Mouse (Mus musculus): ENCODE data around the gene Olfr1198. TPM values are rescaled to one million over a fixed set of nuclear protein-coding genes. Genes with fewer than 3 reads are reported as not detected.

Gene Olfr1198
- not detected in 2 replicates for polyA plus RNA-seq (2016; fragmentation: Nextera tagmentation; extraction: Ambion mirVana)

DNA sequence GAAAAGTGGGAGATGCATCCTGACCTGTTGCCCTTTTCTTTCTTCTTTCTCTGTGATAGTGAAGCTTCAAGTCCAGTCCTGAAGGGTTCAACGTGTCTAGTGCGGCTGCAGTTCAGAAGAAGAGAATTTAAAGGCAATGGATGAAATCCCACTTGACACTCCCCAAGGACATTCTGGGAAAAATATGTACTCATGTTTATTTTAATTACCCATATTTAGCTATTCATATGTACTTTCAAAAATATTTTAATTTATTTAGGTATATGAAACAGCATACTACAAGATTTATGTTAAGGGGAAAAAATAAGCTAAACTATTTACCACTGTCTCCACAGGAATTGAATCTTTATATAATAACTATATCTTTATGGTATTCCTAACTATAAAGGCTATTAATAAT, at the start of gene Olfr1198:
Gene Olfr1198 (minus strand): TSS at position 101 of the 400 bp plus-strand sequence.
- Histone ChIP-seq H3K4me2 (replicated peaks) (no peak within 1 kb of the TSS), H3K4me3 (no peak within 1 kb of the TSS), H3K27me3 (no peaks in the 10 kb centered on the region), H3K9ac (no peak within 1 kb of the TSS), H3K27ac (no peak within 1 kb of the TSS), H3K36me3 (no peaks in the 10 kb centered on the region), H3K9me3 (replicated peaks) (no peaks in the 10 kb centered on the region), H3K4me1 (no peaks in the 10 kb centered on the region)
- ATAC-seq (ENCODE audit: low FRiP score), result no peak
- 93% methylated on average over 2 of the region's 2 CpGs for WGBS

DNA sequence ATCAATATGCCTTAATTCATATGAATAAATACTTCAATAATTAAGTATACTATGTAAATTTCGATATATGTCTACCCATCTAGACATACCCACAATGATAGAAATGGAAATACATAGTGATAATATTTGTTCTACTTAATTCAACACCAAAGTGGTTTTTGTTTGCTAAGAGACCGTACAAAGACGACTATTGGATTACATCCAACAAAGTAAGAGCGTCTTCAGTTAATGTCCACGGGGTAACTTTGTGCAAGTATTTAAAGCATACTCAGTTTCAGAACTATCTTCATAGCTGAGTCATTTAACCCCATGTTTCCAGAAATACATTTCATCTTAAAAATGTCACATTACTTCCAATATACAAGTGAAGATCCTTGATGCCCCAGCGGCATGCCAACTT, 41.6 kb upstream of the Olfr1198 start, which contains the start of gene Olfr1201:
Gene Olfr1201 (plus strand): TSS at position 301 of the 400 bp plus-strand sequence.
- 90% methylated on average over 6 of the region's 6 CpGs for WGBS
- no peak for ATAC-seq (ENCODE audit: low FRiP score)
- H3K27me3 ChIP-seq, result no peaks in the 10 kb centered on the region

DNA sequence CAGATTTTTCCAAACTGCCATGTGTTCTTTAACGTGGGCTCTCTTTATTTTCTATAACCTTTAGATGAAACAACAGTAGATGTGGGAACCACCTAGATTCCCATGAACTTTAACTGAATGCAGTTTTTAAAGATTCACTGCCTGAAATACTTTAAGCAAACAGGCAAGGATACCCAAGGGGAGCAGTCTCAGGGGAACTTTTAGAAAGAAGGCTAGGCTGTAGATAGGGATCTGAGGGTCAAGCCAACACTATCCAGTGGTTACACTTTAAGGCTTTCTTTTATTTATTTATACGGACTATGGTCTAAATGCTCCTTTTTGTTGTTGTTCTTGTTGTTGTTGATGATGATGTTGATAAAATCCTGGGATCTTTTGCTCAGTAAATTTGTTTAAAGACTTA, 19.2 kb upstream of the Olfr1198 start, which contains the start of gene Olfr1200:
Gene Olfr1200 (minus strand): TSS at position 101 of the 400 bp plus-strand sequence.
- Histone ChIP-seq H3K4me1 (no peaks in the 10 kb centered on the region), H3K36me3 (no peaks in the 10 kb centered on the region), H3K4me3 (no peak within 1 kb of the TSS), H3K27me3 (no peaks in the 10 kb centered on the region), H3K9ac (no peak within 1 kb of the TSS), H3K4me2 (replicated peaks) (no peak within 1 kb of the TSS), H3K27ac (no peak within 1 kb of the TSS), H3K9me3 (replicated peaks) (no peaks in the 10 kb centered on the region)
- WGBS, result 81% methylated on average over 2 of the region's 2 CpGs
- ATAC-seq (ENCODE audit: low FRiP score), result no peak

More for the DNA sequence above, 41.6 kb upstream of the Olfr1198 start, which contains the start of gene Olfr1201:
- no peak within 1 kb of the TSS for H3K4me2 ChIP-seq (replicated peaks)
- H3K27ac ChIP-seq, result no peak within 1 kb of the TSS
- H3K36me3 ChIP-seq, result no peaks in the 10 kb centered on the region
- H3K4me1 ChIP-seq, result no peaks in the 10 kb centered on the region
- no peak within 1 kb of the TSS for H3K4me3 ChIP-seq
- no peaks in the 10 kb centered on the region for H3K9me3 ChIP-seq (replicated peaks)
- no peak within 1 kb of the TSS for H3K9ac ChIP-seq

DNA sequence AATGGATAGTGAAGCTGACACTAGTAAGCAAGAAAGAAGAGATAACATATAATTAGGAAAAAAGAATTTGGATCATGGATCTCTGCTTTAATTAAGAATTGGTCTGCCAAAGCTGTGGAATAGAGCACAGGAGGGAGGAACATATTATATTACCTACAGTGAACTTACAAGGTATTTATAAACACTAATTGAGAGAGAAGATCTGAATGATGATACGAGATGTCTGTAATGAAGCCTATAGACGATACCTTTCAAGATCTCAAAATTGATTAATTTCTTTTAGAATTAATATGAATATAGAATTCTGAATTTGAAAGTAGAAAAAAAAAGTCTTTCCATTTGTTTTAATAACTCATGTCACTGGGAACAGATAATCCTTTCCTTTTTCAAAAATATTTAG, 9.2 kb upstream of the Olfr1198 start, which contains the start of gene Olfr1199:
Gene Olfr1199 (minus strand): TSS at position 101 of the 400 bp plus-strand sequence.
- Histone ChIP-seq H3K27ac (no peak within 1 kb of the TSS), H3K9me3 (replicated peaks) (no peaks in the 10 kb centered on the region), H3K36me3 (no peaks in the 10 kb centered on the region), H3K4me1 (no peaks in the 10 kb centered on the region), H3K4me2 (replicated peaks) (no peak within 1 kb of the TSS), H3K9ac (no peak within 1 kb of the TSS), H3K27me3 (no peaks in the 10 kb centered on the region), H3K4me3 (no peak within 1 kb of the TSS)
- 82% methylated on average over 2 of the region's 2 CpGs for WGBS
- no peak for ATAC-seq (ENCODE audit: low FRiP score)

DNA sequence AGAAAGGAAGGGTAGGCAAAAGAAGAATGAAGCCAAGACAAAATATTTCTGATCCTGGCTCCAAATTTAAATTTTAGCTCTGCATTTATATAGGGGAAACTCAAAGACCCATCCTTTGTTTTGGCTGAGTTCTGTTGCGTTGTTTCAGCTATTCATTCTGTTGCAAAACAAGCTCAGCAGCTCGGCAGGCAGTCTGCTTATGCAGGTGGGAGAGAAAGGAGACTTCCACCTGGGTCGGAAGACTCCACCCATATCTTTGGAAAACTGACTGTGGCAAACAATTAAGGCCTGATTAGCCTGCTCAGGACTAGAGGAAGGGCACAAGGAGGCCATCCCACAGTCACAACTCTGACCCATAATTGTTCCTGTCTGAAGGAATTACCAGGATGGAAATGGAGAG, 7.8 kb downstream of the Olfr1198 start:
- Histone ChIP-seq H3K9ac (no peak overlapping the region), H3K36me3 (no peaks in the 10 kb centered on the region), H3K27ac (no peak overlapping the region), H3K4me1 (no peaks in the 10 kb centered on the region), H3K9me3 (replicated peaks) (no peaks in the 10 kb centered on the region), H3K4me3 (no peak overlapping the region), H3K4me2 (replicated peaks) (no peak overlapping the region), H3K27me3 (no peaks in the 10 kb centered on the region)
- 66% methylated on average over 3 of the region's 3 CpGs for WGBS
- no peak for ATAC-seq (ENCODE audit: low FRiP score)

DNA sequence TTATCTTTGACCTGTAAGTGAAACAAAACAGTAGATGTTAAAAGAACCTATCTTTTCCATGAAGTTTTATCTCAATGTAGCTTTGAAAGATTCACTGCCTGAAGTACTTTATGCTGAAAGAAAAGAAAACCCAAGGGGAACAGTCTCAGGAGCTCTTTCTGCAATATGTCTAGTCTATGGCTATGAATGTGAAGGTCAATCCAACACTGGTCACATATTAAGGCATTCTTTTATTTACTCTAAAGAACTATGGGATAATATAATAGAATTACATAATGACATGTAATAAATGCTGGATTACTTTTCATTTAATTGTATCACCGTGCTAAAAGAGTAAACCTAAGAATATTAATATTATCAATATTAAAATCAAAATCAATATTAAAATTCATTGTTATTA, 18.9 kb downstream of the Olfr1198 start, which contains the start of gene Olfr1197:
Gene Olfr1197 (minus strand): TSS at position 101 of the 400 bp plus-strand sequence.
- no peaks in the 10 kb centered on the region for H3K9me3 ChIP-seq (replicated peaks)
- H3K9ac ChIP-seq, result no peak within 1 kb of the TSS
- ATAC-seq (ENCODE audit: low FRiP score), result no peak
- no peaks in the 10 kb centered on the region for H3K4me1 ChIP-seq
- H3K36me3 ChIP-seq, result no peaks in the 10 kb centered on the region
- no peak within 1 kb of the TSS for H3K27ac ChIP-seq
- H3K27me3 ChIP-seq, result no peaks in the 10 kb centered on the region
- WGBS, result 89% methylated on average over 1 of the region's 1 CpGs
- no peak within 1 kb of the TSS for H3K4me2 ChIP-seq (replicated peaks)
- H3K4me3 ChIP-seq, result no peak within 1 kb of the TSS

DNA sequence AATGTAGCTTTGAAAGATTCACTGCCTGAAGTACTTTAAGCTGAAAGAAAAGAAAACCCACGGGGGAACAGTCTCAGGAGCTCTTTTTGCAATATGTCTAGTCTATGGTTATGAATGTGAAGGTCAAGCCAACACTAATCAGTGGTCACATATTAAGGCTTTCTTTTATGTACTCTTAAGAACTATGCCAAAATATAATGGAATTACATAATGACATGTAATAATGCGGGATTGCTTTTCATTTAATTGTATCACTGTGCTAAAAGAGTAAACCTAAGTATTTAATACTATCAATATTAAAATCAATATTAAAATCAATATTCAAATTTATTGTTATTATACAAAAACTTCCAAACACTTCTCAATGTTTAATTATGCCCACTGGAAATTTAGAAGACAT, 46.7 kb downstream of the Olfr1198 start, which contains the start of gene Olfr1196:
Gene Olfr1196 (minus strand): TSS at position 101 of the 400 bp plus-strand sequence.
- no peak for ATAC-seq (ENCODE audit: low FRiP score)

More for the DNA sequence above, 46.7 kb downstream of the Olfr1198 start, which contains the start of gene Olfr1196:
- H3K4me3 ChIP-seq, result no peak within 1 kb of the TSS
- no peaks in the 10 kb centered on the region for H3K36me3 ChIP-seq
- no peak within 1 kb of the TSS for H3K27ac ChIP-seq
- H3K4me2 ChIP-seq (replicated peaks), result no peak within 1 kb of the TSS
- no peaks in the 10 kb centered on the region for H3K9me3 ChIP-seq (replicated peaks)
- H3K9ac ChIP-seq, result no peak within 1 kb of the TSS
- whole genome bisulfite sequencing, result 89% methylated on average over 2 of the region's 2 CpGs
- H3K27me3 ChIP-seq, result no peaks in the 10 kb centered on the region
- no peaks in the 10 kb centered on the region for H3K4me1 ChIP-seq

Other genes starting within 250 kb of the Olfr1198 start
- not detected in 2 replicates for gene Olfr1186, start 232.8 kb downstream of the Olfr1198 start, polyA plus RNA-seq (2016; fragmentation: Nextera tagmentation; extraction: Ambion mirVana)
- gene Olfr1188, start 194.4 kb downstream of the Olfr1198 start, polyA plus RNA-seq (2016; fragmentation: Nextera tagmentation; extraction: Ambion mirVana), result not detected in 2 replicates
- gene Olfr1189, start 164.9 kb downstream of the Olfr1198 start, polyA plus RNA-seq (2016; fragmentation: Nextera tagmentation; extraction: Ambion mirVana), result not detected in 2 replicates
- not detected in 2 replicates for gene Olfr1191-ps1, start 110.8 kb downstream of the Olfr1198 start, polyA plus RNA-seq (2016; fragmentation: Nextera tagmentation; extraction: Ambion mirVana)
- gene Olfr1192-ps1, start 102.9 kb downstream of the Olfr1198 start, polyA plus RNA-seq (2016; fragmentation: Nextera tagmentation; extraction: Ambion mirVana), result not detected in 2 replicates
- gene Olfr1193, start 75.7 kb downstream of the Olfr1198 start, polyA plus RNA-seq (2016; fragmentation: Nextera tagmentation; extraction: Ambion mirVana), result not detected in 2 replicates
- not detected in 2 replicates for gene Olfr1195, start 62.2 kb downstream of the Olfr1198 start, polyA plus RNA-seq (2016; fragmentation: Nextera tagmentation; extraction: Ambion mirVana)
- gene Olfr1196, start 46.8 kb downstream of the Olfr1198 start, polyA plus RNA-seq (2016; fragmentation: Nextera tagmentation; extraction: Ambion mirVana), result not detected in 2 replicates
- gene Olfr1197, start 19.0 kb downstream of the Olfr1198 start, polyA plus RNA-seq (2016; fragmentation: Nextera tagmentation; extraction: Ambion mirVana), result not detected in 2 replicates
- not detected in 2 replicates for gene Olfr1199, start 9.1 kb upstream of the Olfr1198 start, polyA plus RNA-seq (2016; fragmentation: Nextera tagmentation; extraction: Ambion mirVana)
- not detected in 2 replicates for gene Olfr1200, start 19.1 kb upstream of the Olfr1198 start, polyA plus RNA-seq (2016; fragmentation: Nextera tagmentation; extraction: Ambion mirVana)
- gene Olfr1201, start 41.7 kb upstream of the Olfr1198 start, polyA plus RNA-seq (2016; fragmentation: Nextera tagmentation; extraction: Ambion mirVana), result not detected in 2 replicates
- gene Olfr1202, start 63.1 kb upstream of the Olfr1198 start, polyA plus RNA-seq (2016; fragmentation: Nextera tagmentation; extraction: Ambion mirVana), result not detected in 2 replicates
- gene Olfr1205, start 78.4 kb upstream of the Olfr1198 start, polyA plus RNA-seq (2016; fragmentation: Nextera tagmentation; extraction: Ambion mirVana), result not detected in 2 replicates
- gene Olfr1204, start 97.9 kb upstream of the Olfr1198 start, polyA plus RNA-seq (2016; fragmentation: Nextera tagmentation; extraction: Ambion mirVana), result not detected in 2 replicates
- gene Olfr1206, start 111.9 kb upstream of the Olfr1198 start, polyA plus RNA-seq (2016; fragmentation: Nextera tagmentation; extraction: Ambion mirVana), result not detected in 2 replicates
- gene Olfr1208, start 150.9 kb upstream of the Olfr1198 start, polyA plus RNA-seq (2016; fragmentation: Nextera tagmentation; extraction: Ambion mirVana), result not detected in 2 replicates
- gene Olfr1209, start 163.8 kb upstream of the Olfr1198 start, polyA plus RNA-seq (2016; fragmentation: Nextera tagmentation; extraction: Ambion mirVana), result not detected in 2 replicates
- not detected in 2 replicates for gene Olfr1211, start 186.7 kb upstream of the Olfr1198 start, polyA plus RNA-seq (2016; fragmentation: Nextera tagmentation; extraction: Ambion mirVana)
- gene Olfr1212, start 202.6 kb upstream of the Olfr1198 start, polyA plus RNA-seq (2016; fragmentation: Nextera tagmentation; extraction: Ambion mirVana), result not detected in 2 replicates
- gene Gm13762, start 228.9 kb upstream of the Olfr1198 start, polyA plus RNA-seq (2016; fragmentation: Nextera tagmentation; extraction: Ambion mirVana), result not detected in 2 replicates
- not detected in 2 replicates for gene Olfr1214, start 241.3 kb upstream of the Olfr1198 start, polyA plus RNA-seq (2016; fragmentation: Nextera tagmentation; extraction: Ambion mirVana)

Data from hindbrain, embryonic 12.5 days (tissue).